Mouse (Mus musculus): ENCODE results near the gene Postn.

Gene Postn

GRCm38 (mm10) chr3:54420189-54420928 lies 59.5 kb downstream of the Postn start:
- DNase-seq, result peak; percentile 9

- no peak for DNase-seq
Measured at GRCm38 (mm10) chr3:54420983-54421382, 60.1 kb downstream of the Postn start.

GRCm38 (mm10) chr3:54421666-54422065 lies 60.8 kb downstream of the Postn start:
- no peak for DNase-seq

- no peak for DNase-seq
Measured at GRCm38 (mm10) chr3:54424146-54424545, 63.2 kb downstream of the Postn start.

- no peak for DNase-seq
Measured at GRCm38 (mm10) chr3:54431663-54432062, 70.8 kb downstream of the Postn start.

- no peak for DNase-seq
Measured at GRCm38 (mm10) chr3:54432167-54432566, 71.3 kb downstream of the Postn start.

- DNase-seq, result no peak
Measured at GRCm38 (mm10) chr3:54432605-54433004, 71.7 kb downstream of the Postn start.

- no peak for DNase-seq
Measured at GRCm38 (mm10) chr3:54434571-54434970, 73.7 kb downstream of the Postn start.

GRCm38 (mm10) chr3:54436373-54436964 lies 75.6 kb downstream of the Postn start:
- DNase-seq, result no peak
